Mouse (Mus musculus) heart, adult 8-10 months (tissue): ENCODE measurements around the gene Cyp2c67. TPM values are rescaled to one million over a fixed set of nuclear protein-coding genes. Genes with fewer than 3 reads are reported as not detected.
"Not testable (repeated sequence)": the region's sequence is repeated elsewhere in the genome, so short reads cannot be mapped to it uniquely, and the experiment has no call there.

ENCODE experiments used
- DNase-seq: peaks from one replicate; pipeline ENCODE4 v3.0.0; 2022; ENCODE audit warnings: low spot score
- total RNA-seq, 4 experiments: library from RNA; stranded (reverse); gene quantifications; 2 replicates each; pipeline ENCODE4 v1.2.4; 2022

Cyp2c67 gene
- total RNA-seq: not detected

DNA sequence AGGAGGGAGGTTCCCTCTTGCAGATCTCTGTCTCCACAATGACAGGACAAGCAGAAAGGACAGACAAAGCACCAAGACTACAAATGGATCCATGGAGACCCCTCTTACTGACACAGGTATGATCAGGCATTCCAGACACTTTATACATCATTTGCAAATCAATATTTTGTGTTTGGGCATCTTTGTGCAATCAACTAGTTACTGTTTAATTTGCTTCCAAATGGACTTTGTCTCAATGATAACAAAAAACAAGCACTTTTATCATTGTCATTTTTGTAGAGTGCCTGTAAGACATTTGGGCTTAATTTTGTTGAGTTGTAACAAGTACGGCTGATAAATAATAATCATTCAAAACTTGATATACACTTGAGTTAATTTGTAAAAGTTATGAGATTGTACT is at the start of gene Cyp2c67:
Gene Cyp2c67, minus strand, starts transcription at position 114 of the 400 bp plus-strand sequence.
- DNase-seq: no peak

DNA sequence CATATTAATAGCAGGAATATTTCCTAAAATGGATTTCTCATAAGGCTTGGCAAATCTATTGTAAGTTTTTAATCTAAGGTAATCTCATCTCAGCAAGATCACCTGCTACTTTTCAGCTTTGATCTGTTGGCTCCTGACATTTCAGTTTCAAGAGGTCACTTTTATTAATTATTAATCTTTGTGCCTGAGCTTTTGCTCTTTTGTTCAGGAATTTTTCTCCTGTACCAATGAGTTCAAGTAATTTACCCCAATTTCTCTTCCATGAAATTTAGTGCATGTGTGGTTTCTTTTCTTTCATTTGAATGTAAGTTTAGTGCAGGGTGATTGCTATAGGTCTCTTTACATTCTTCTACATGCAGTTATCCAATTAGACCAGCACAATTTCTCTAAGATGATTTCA is 16.8 kb upstream of the Cyp2c67 start:
- DNase-seq: not testable (repeated sequence)

DNA sequence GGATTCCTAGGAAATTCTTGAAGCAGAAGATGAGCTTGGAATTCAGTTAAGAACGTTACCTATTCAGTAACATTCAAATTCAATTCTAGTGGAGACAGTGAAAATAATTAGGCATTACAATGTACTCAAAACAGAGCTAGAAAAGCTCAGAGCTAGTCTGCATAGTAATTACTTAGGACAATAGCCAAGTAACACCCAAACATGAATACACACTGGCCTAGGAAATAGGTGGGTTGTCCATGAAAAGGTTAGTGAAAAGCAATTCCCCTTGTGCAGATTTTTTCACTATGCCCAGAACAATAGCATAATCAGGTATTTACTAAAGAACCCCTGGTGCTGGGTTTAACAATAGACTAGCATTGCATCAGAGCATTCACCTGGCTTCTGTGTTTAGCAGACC is 3.5 kb upstream of the Cyp2c67 start:
- DNase-seq: no peak

DNA sequence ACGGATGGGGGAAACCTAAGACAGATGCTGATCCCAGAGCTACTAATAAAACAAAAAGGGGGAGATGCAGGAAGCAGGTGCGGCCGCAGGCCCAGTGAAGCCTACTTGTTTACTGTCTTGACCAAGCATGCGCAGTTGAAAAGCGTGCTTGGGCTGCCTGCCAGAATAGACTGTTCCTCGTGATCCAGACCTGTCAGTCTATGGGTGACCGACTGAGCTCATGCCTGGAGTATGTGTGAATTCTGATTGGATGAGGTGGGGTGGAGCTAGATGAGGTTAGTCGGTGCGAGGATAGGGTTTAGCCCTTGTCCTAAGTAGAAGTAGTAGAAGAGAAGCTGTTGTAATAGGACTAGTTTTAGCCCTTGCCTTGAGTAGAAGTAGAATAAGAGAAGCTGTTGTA is 1.3 kb downstream of the Cyp2c67 start:
- no peak for DNase-seq

DNA sequence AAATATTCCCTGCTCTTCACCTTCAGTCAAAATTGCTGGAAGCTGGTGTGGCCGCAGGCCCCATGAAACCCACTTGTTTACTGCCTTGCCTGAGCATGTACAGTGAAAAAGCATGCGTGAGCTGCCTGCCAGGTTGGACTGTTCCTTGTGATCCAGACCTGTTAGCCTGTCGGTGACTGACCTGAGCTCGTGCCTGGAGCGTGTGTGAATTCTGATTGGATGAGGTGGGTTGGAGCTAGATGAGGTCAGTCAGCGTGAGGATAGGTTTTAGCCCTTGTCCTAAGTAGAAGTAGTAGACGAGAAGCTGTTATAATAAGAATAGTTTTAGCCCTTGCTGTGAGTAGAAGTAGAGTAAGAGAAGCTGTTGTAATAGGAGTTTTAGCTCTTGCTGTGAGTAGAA is 4.3 kb downstream of the Cyp2c67 start:
- DNase-seq: not testable (repeated sequence)

Other genes with a start within 250 kb of the Cyp2c67 start
- gene Cyp2c38, start 186.0 kb downstream of the Cyp2c67 start, total RNA-seq: not detected
- not detected for gene Cyp2c39, start 138.2 kb downstream of the Cyp2c67 start, total RNA-seq
- not detected for gene Cyp2c68, start 92.0 kb upstream of the Cyp2c67 start, total RNA-seq
- not detected for gene Cyp2c40, start 163.8 kb upstream of the Cyp2c67 start, total RNA-seq
- not detected for gene Cyp2c69, start 237.7 kb upstream of the Cyp2c67 start, total RNA-seq